Mouse (Mus musculus) liver, postnatal 0 days (tissue): ENCODE data around the gene Sult4a1. TPM values are rescaled to one million over a fixed set of nuclear protein-coding genes. Genes with fewer than 3 reads are reported as not detected.

ENCODE experiments used
- ATAC-seq: fragments of 200-750 bp; cut with Nextera tagmentation; 2 replicates; pipeline ENCODE4 v1.8.0; 2017; ENCODE audit warnings: mild to moderate bottlenecking, moderate library complexity
- DNase-seq: peaks from one replicate; pipeline ENCODE4 v3.0.0-alpha.2; 2016
- H3K27ac ChIP-seq: fragments of 300-500 bp; sonication (generic); 2 replicates; pipeline ENCODE4 v1.5.1; 2014; ENCODE audit warnings: antibody characterized with exemption, moderate library complexity, mild to moderate bottlenecking, low read depth
- H3K27me3 ChIP-seq: fragments of 300-500 bp; sonication (generic); 2 replicates; pipeline ENCODE4 v1.6.1; 2014; ENCODE audit warnings: low read length, control low read depth, mixed read lengths; ENCODE audit not compliant: insufficient read depth
- H3K36me3 ChIP-seq: fragments of 300-500 bp; sonication (generic); replicated peaks from 2 replicates; pipeline ENCODE4 v1.6.1; 2014; ENCODE audit warnings: mild to moderate bottlenecking, control low read depth, low read length, moderate library complexity, mixed read lengths; ENCODE audit not compliant: insufficient read depth
- H3K4me1 ChIP-seq: fragments of 300-500 bp; sonication (generic); 2 replicates; pipeline ENCODE4 v1.6.1; 2014; ENCODE audit warnings: antibody characterized with exemption, mild to moderate bottlenecking, control low read depth; ENCODE audit not compliant: insufficient read depth
- H3K4me2 ChIP-seq: fragments of 300-500 bp; sonication (generic); 2 replicates; pipeline ENCODE4 v1.6.1; 2014; ENCODE audit warnings: low read depth, mild to moderate bottlenecking, low read length, moderate library complexity, mixed read lengths
- H3K4me3 ChIP-seq: fragments of 300-500 bp; sonication (generic); 2 replicates; pipeline ENCODE4 v1.5.1; 2014; ENCODE audit warnings: low read depth, low read length
- H3K9ac ChIP-seq: fragments of 300-500 bp; sonication (generic); replicated peaks from 2 replicates; pipeline ENCODE4 v1.6.1; 2014; ENCODE audit warnings: mild to moderate bottlenecking, moderate library complexity
- H3K9me3 ChIP-seq: fragments of 300-500 bp; sonication (generic); 2 replicates; pipeline ENCODE4 v1.6.1; 2016; ENCODE audit warnings: mild to moderate bottlenecking, control low read depth, low read length, mixed read lengths
- CTCF ChIP-seq: sonication (generic); IDR thresholded peaks from 2 replicates; pipeline ENCODE4 v1.5.1; 2016; ENCODE audit warnings: antibody characterized with exemption, low read depth
- EP300 ChIP-seq: IDR thresholded peaks from 2 replicates; pipeline ENCODE4 v1.6.1; 2016; ENCODE audit warnings: antibody characterized with exemption, low read depth, mild to moderate bottlenecking
- WGBS: fragments of 180-500 bp; shearing (Covaris S2); extraction: QIAGEN DNeasy Blood & Tissue Kit; methylation state at CpG from one replicate; pipeline ENCODE4 v1.1.7; 2014; ENCODE audit not compliant: insufficient replicate concordance; 5-methylcytosine and 5-hydroxymethylcytosine counted together
- polyA plus RNA-seq: library from polyadenylated mRNA; unstranded; fragments of >200 nt; fragmentation: Nextera tagmentation; extraction: Ambion mirVana; gene quantifications from 2 replicates; pipeline ENCODE4 v1.2.1, GENCODE M21; 2015

Sult4a1 gene
- polyA plus RNA-seq, 1 experiment from 2014 or later: not detected

DNA sequence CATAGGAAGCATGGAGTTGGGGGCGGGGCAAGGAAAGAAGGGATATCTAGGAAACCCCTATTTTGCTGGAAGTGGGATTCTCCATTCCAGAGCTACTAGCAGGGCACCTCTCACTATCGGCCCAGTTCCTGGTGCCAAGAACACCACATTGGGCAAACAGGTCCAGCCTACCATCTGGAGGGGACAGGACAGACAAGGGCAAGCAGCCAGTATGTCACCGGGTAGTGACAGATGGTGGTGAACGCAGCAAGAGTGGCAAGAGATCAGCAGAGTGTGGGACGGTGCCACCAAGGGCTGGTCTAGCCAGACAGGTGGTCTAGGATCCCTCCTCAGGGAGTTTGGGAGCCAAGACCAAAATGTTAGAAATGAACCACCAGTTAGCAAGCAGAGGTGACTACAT is 68.5 kb downstream of the Sult4a1 start:
- no peak for DNase-seq
- 80% methylated on average over 5 of the region's 5 CpGs for WGBS

More for the DNA sequence above, 68.5 kb downstream of the Sult4a1 start:
- H3K4me1 ChIP-seq: no peaks in the 10 kb centered on the region
- no peaks in the 10 kb centered on the region for H3K9me3 ChIP-seq
- H3K4me2 ChIP-seq: no peak overlapping the region
- no peak for ATAC-seq
- no peak overlapping the region for H3K27ac ChIP-seq
- H3K36me3 ChIP-seq: no peaks in the 10 kb centered on the region
- no peak overlapping the region for H3K9ac ChIP-seq
- H3K27me3 ChIP-seq: no peaks in the 10 kb centered on the region
- TF ChIP-seq EP300 (no peak), CTCF (no peak)
- no peak overlapping the region for H3K4me3 ChIP-seq

Other genes with a start within 250 kb of the Sult4a1 start
- gene Efcab6, start 40.4 kb downstream of the Sult4a1 start, polyA plus RNA-seq: not detected in 2 replicates
- 0.05 TPM in 1 of 2 replicates, not detected in the other for gene Pnpla5, start 17.4 kb upstream of the Sult4a1 start, polyA plus RNA-seq
- 1.0 and 1.9 TPM in 2 replicates for gene Pnpla3, start 62.1 kb upstream of the Sult4a1 start, polyA plus RNA-seq
- 103 and 105 TPM in 2 replicates for gene Samm50, start 86.5 kb upstream of the Sult4a1 start, polyA plus RNA-seq
- 4.9 and 6.0 TPM in 2 replicates for gene Parvb, start 126.3 kb upstream of the Sult4a1 start, polyA plus RNA-seq
- 11.9 and 13.4 TPM in 2 replicates for gene Parvg, start 218.3 kb upstream of the Sult4a1 start, polyA plus RNA-seq